Mouse (Mus musculus) urinary bladder, postnatal 4 days (tissue): Measurements from ENCODE around the gene Srgap3.

Experiments used
- DNase-seq, 2 experiments: peaks; one replicate each; pipeline ENCODE4 v3.0.0; 2021 to 2022; ENCODE audit warnings: low spot score in 2 of 2

Gene Srgap3

GRCm38 (mm10) chr6:112912552-112912951 is 34.5 kb downstream of the Srgap3 start:
- DNase-seq: no peak

GRCm38 (mm10) chr6:112909711-112910110 is 37.4 kb downstream of the Srgap3 start:
- no peak for DNase-seq

- DNase-seq: no peak
Measured at GRCm38 (mm10) chr6:112907887-112908584, 39.0 kb downstream of the Srgap3 start.

DNA sequence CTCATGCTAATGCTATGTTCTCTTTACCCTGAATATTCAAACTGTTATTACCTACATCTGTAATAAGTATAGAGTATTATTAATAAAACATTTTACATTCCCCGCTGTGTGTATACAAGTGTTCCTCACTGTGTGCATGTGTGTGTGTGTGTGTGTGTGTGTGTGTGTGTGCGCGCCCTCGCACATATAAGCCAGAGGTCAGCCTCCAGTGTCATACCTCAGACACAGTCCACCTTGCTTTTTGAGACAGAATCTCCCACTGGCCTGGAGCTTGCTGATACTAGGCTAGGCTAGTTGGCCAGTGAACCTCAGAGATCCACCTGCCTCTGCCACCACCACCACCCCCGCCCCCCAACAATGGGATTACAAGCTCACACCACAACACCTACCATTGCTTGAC is 43.3 kb downstream of the Srgap3 start:
- no peak for DNase-seq

GRCm38 (mm10) chr6:112903226-112903625 is 43.8 kb downstream of the Srgap3 start:
- DNase-seq: no peak

GRCm38 (mm10) chr6:112902791-112903190 is 44.3 kb downstream of the Srgap3 start:
- no peak for DNase-seq

DNA sequence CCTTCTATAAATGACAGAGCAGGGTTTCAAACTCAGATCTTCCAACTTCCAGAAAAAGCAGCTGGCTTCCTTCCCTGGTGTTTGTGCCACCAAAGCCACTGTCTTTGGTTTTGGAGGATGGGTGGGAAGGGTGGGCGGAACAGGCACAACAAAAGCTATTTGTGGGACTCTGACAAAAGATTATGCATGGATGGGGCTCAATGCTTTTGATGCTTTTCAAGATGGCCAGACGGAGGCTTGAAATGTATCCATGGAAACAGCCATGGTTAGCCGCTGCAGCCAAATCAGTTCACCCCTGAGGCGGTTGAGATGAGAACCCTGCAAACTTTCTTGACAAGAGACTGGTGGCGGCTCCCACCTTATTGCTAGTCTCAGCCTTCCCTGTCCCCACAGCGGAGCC is 46.8 kb downstream of the Srgap3 start:
- DNase-seq: no peak

DNA sequence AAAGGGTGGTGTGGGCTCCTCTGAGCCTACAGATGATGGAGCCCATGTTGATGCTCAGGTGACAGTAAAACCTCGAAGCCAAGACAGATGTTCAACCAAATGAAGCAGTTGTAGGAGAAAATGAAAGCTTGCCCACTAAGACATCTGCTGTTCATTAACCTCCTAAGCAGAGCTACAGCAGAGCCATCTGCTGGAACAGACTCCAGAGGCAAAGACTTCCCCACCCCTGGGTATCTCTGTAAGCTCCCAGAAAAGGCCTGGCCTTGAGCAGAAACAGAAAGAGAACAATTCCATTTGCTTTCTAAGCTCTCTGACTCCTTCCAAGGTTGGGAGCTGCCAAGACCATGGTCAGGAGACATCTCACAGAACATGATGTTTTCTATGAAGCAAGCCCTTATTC is 47.4 kb downstream of the Srgap3 start:
- DNase-seq: peak in 1 of 2 experiments; percentile 28

- no peak for DNase-seq
Measured at GRCm38 (mm10) chr6:112899276-112899675, 47.8 kb downstream of the Srgap3 start.

GRCm38 (mm10) chr6:112898435-112898834 is 48.6 kb downstream of the Srgap3 start:
- no peak for DNase-seq

- DNase-seq: no peak
Measured at GRCm38 (mm10) chr6:112896372-112896771, 50.7 kb downstream of the Srgap3 start.

GRCm38 (mm10) chr6:112890331-112890751 is 56.7 kb downstream of the Srgap3 start:
- DNase-seq: peak in 1 of 2 experiments; percentile 25

DNA sequence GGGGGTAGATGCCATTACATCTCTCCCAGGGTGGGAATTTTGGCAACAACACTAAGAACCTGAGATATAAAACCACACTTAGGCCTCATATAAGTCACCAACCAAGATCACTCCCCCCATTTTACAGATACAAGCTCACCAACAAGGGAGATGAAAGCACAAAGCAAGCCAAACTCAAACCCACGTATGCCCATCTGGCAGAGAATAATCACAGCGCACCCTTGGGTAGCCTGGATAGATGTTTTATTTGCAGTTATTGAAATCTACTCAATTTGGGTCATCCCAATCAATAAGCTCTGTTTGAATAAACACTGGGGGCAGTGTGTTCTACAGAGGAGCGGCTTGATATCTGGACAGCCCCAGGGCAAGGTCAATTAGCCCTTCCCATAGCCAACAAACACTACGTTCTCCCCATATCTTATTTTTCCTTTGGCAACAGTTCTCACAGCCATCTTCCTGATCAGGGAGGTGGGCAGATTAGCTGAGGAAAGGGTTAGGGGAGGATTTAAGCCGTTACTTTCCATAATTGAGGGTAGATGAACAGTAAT is 63.4 kb downstream of the Srgap3 start:
- no peak for DNase-seq

DNA sequence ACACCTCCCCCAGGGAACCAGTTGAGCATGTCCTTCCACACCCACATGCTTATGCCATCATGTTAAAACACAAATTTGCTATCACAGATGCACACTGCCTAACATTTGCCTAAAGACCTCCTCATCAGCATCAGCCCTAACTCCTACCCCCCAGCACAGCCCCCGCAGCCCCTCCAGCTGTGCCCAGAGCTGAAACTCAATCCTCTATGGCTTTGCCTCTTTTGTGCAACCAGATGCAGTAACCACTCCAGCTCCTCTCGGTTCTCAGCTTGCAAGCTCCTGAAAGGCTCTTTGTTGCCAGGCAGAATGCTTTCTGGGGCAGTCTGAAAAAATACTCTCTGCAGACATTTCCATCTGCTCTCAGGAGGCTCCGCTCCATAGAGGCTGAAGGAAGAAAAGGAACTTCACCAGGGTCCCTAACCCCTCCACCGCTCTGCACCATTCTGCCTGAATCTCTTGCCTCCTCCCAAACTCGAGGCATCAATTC is 67.0 kb downstream of the Srgap3 start:
- no peak for DNase-seq

DNA sequence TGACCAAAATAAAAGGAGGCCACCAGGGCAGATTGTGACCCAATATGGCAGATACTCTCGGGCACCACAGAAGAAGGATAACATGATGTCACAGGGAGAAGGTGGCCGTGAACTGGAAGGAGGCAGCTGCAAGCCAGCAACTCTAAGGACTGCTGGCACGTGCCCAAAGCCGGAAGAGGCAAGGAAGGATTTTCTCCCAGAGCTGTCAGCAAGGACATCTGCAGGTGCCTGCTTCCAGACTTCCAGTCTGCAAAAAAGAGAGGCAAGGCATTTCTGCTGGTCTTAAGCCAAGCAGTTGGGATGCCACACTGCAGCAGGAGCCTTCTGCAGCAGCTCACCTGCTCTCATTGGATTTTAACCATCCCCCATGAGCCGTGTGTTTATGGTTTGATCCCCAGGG is 67.9 kb downstream of the Srgap3 start:
- DNase-seq: no peak

DNA sequence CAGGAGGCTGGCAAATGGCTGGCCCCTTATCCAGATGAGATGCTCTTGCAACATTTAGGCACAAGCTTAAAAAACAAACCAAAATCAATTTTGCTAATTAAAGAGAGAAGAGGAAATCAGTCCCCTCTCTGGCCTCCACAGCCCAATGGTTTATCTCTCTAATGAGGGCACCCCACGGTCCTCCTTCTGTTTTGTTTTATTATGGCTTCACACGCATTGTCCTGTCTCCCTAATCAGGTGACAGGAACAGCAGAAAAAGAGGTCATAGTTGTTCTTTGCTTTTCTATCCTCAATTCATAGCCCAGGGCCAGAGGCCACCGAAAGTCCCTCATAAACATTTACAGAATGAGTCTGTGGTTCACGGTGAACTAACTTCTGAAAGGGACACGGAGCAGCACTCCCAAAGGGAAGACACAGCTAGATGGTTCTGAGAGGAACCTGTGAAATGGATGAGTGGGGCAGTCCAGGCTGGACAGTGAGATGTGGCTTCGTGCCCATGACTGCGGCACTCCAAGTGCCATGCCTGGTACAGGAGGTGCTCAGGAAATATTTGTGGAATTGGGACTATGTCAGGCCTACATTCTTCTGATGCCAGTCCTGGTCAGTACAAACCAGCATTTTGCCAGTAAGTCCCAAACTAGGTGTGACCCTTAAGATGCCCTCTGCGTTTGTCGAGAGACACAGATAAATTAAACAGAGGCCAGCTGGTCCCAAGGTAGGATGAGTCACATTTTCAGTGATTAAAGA is 73.8 kb downstream of the Srgap3 start:
- DNase-seq: no peak

- DNase-seq: no peak
Measured at GRCm38 (mm10) chr6:112871241-112871780, 75.8 kb downstream of the Srgap3 start.

- no peak for DNase-seq
Measured at GRCm38 (mm10) chr6:112868197-112868957, 78.7 kb downstream of the Srgap3 start.

DNA sequence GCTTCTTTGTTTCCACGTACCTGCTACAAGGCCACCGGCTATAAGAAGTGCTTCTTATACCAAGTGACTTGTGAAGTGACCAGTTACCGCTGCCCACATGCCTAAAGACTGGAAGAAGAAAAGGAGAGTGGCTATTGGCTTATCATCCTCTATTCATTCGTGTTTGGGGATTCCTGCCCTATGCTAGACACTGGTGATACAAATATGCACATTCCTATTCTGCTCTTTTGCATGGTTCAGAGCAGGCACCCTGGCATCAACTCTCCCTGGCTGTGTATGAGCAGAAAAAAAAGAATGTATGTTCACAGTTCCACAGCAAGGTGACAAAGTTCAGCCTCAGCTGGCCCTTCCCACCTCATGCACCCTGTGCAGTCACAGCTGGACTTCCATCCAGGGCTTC is 81.0 kb downstream of the Srgap3 start:
- DNase-seq: no peak

GRCm38 (mm10) chr6:112865021-112865531 is 82.0 kb downstream of the Srgap3 start:
- DNase-seq: peak in 1 of 2 experiments; percentile 66

GRCm38 (mm10) chr6:112862465-112862864 is 84.6 kb downstream of the Srgap3 start:
- DNase-seq: no peak
